Mouse (Mus musculus) forebrain, postnatal 0 days (tissue): Measurements from ENCODE around the gene Brms1. TPM values are rescaled to one million over a fixed set of nuclear protein-coding genes. Genes with fewer than 3 reads are reported as not detected.
A peak's percentile ranks its signal among the peaks of the same experiment; 100 is the strongest.
"Not testable (repeated sequence)": the region's sequence is repeated elsewhere in the genome, so short reads cannot be mapped to it uniquely, and the experiment has no call there.

Experiments
- ATAC-seq: fragments of 200-750 bp; cut with Nextera tagmentation; 2 replicates; pipeline ENCODE4 v1.8.0; 2017; ENCODE audit warnings: mild to moderate bottlenecking, moderate library complexity
- DNase-seq: peaks from one replicate; pipeline ENCODE4 v3.0.0-alpha.2; 2015
- H3K27ac ChIP-seq: fragments of 300-500 bp; sonication (generic); 2 replicates; pipeline ENCODE4 v1.5.1; 2014; ENCODE audit warnings: low read depth, mild to moderate bottlenecking, antibody characterized with exemption, low read length, moderate library complexity, mixed read lengths
- H3K27me3 ChIP-seq: fragments of 300-500 bp; sonication (generic); 2 replicates; pipeline ENCODE4 v1.6.1; 2014; ENCODE audit warnings: mild to moderate bottlenecking, low read length, mixed read lengths; ENCODE audit not compliant: insufficient read depth
- H3K36me3 ChIP-seq: fragments of 300-500 bp; sonication (generic); 2 replicates; pipeline ENCODE4 v1.6.1; 2014; ENCODE audit warnings: mild to moderate bottlenecking, moderate library complexity; ENCODE audit not compliant: insufficient read depth
- H3K4me1 ChIP-seq: fragments of 300-500 bp; sonication (generic); 2 replicates; pipeline ENCODE4 v1.6.1; 2014; ENCODE audit warnings: antibody characterized with exemption; ENCODE audit not compliant: insufficient read depth
- H3K4me2 ChIP-seq: fragments of 300-500 bp; sonication (generic); 2 replicates; pipeline ENCODE4 v1.6.1; 2014; ENCODE audit warnings: low read depth, mild to moderate bottlenecking, moderate library complexity
- H3K4me3 ChIP-seq: fragments of 300-500 bp; sonication (generic); 2 replicates; pipeline ENCODE4 v1.5.1; 2014; ENCODE audit warnings: low read depth, low read length, mixed read lengths
- H3K9ac ChIP-seq: fragments of 300-500 bp; sonication (generic); 2 replicates; pipeline ENCODE4 v1.6.1; 2014; ENCODE audit warnings: mild to moderate bottlenecking
- H3K9me3 ChIP-seq: fragments of 300-500 bp; sonication (generic); 2 replicates; pipeline ENCODE4 v1.6.1; 2016; ENCODE audit warnings: low read length
- CTCF ChIP-seq: sonication (generic); IDR thresholded peaks from 2 replicates; pipeline ENCODE4 v1.5.1; 2016; ENCODE audit warnings: antibody characterized with exemption, control low read depth, low read depth
- WGBS: fragments of 180-500 bp; shearing (Covaris S2); extraction: QIAGEN DNeasy Blood & Tissue Kit; methylation state at CpG from one replicate; pipeline ENCODE4 v1.1.7; 2014; 5-methylcytosine and 5-hydroxymethylcytosine counted together
- polyA plus RNA-seq: library from polyadenylated mRNA; unstranded; fragments of >200 nt; fragmentation: Nextera tagmentation; extraction: Ambion mirVana; gene quantifications from 2 replicates; pipeline ENCODE4 v1.2.1, GENCODE M21; 2015
- total RNA-seq: library from RNA; depleted of rRNA; stranded (reverse); fragments of >200 nt; gene quantifications from 2 replicates; pipeline ENCODE4 v1.2.3, GENCODE M21; 2014

Brms1 gene
- total and polyA plus RNA-seq, 2 experiments from 2014 or later: 15.5 to 27.6 TPM

DNA sequence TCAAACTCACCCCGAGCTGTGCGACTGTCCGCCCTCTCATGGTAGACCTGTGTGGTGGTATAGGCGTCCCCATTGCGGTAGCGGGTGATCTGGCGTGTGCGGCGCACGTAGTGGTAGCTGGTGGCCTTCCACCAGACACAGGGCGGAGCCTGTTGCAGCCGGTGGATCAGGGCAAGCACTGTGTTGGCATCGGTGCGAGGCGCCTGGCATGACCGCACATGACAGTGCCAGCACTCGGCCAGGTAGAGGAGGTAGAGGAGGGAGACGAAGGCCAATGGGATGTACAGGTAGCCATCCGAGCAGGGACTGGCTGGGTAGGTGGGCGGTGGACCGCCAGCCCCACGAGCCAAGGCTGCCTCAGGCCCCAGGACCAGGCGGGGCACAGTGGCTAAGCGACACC lies 41.4 kb downstream of the Brms1 start:
- 77% methylated on average over 24 of the region's 24 CpGs for WGBS
- Histone ChIP-seq H3K4me1 (0 out of 2 replicates have a peak, but pooled peaks cover 4% of the 10 kb centered on the region), H3K9me3 (no peaks in the 10 kb centered on the region), H3K27ac (no peak overlapping the region), H3K36me3 (0 out of 2 replicates have a peak, but pooled peaks cover 16% of the 10 kb centered on the region), H3K9ac (no peak overlapping the region), H3K4me3 (no peak overlapping the region), H3K27me3 (peaks cover 22% of the 10 kb centered on the region), H3K4me2 (no peak overlapping the region)
- ATAC-seq (no peak), DNase-seq (no peak)
- no peak for TF ChIP-seq CTCF

- peaks cover 22% of the 10 kb centered on the region for H3K27me3 ChIP-seq
- peak overlapping the region; percentile 62; the same call in 1 of the 2 replicates for H3K27ac ChIP-seq
- H3K4me2 ChIP-seq: peak overlapping the region; percentile 87
- 66% methylated on average over 3 of the region's 3 CpGs for WGBS
- 0 out of 2 replicates have a peak, but pooled peaks cover 16% of the 10 kb centered on the region for H3K36me3 ChIP-seq
- no peak for DNase-seq
- TF ChIP-seq CTCF: no peak
- peaks cover 8% of the 10 kb centered on the region for H3K4me1 ChIP-seq
- ATAC-seq: no peak
- H3K4me3 ChIP-seq: peak overlapping the region; percentile 72
- no peaks in the 10 kb centered on the region for H3K9me3 ChIP-seq
- peak overlapping the region; percentile 83 for H3K9ac ChIP-seq
These were observed 43.0 kb downstream of the Brms1 start for GRCm38 (mm10) chr19:5083961-5084833.

GRCm38 (mm10) chr19:5084834-5085144 lies 43.6 kb downstream of the Brms1 start:
- H3K9ac ChIP-seq: peak overlapping the region; percentile 83
- peak overlapping the region; percentile 62 for H3K27ac ChIP-seq
- H3K4me2 ChIP-seq: peak overlapping the region; percentile 87
- no peak for TF ChIP-seq CTCF
- no peaks in the 10 kb centered on the region for H3K9me3 ChIP-seq
- no peak for ATAC-seq
- peak; percentile 37 for DNase-seq
- H3K4me3 ChIP-seq: peak overlapping the region; percentile 72
- H3K27me3 ChIP-seq: peaks cover 22% of the 10 kb centered on the region
- H3K36me3 ChIP-seq: 0 out of 2 replicates have a peak, but pooled peaks cover 19% of the 10 kb centered on the region
- peaks cover 10% of the 10 kb centered on the region for H3K4me1 ChIP-seq
- 5% methylated on average over 15 of the region's 15 CpGs for WGBS

- H3K4me3 ChIP-seq: peak within 1 kb of the TSS; percentile 72
- H3K4me2 ChIP-seq: peak within 1 kb of the TSS; percentile 87
- WGBS: under 1% methylated on average over 53 of the region's 69 CpGs
- no peaks in the 10 kb centered on the region for H3K9me3 ChIP-seq
- DNase-seq: no peak
- H3K4me1 ChIP-seq: peaks cover 10% of the 10 kb centered on the region
- 0 out of 2 replicates have a peak, but pooled peaks cover 19% of the 10 kb centered on the region for H3K36me3 ChIP-seq
- TF ChIP-seq CTCF: no peak
- H3K27ac ChIP-seq: peak within 1 kb of the TSS; percentile 62
- H3K9ac ChIP-seq: peak within 1 kb of the TSS; percentile 83
- no peak for ATAC-seq
- peaks cover 22% of the 10 kb centered on the region for H3K27me3 ChIP-seq
These were observed 44.1 kb downstream of the Brms1 start, which contains the start of gene Tmem151a for GRCm38 (mm10) chr19:5085145-5085863. Tmem151a (minus strand) TSS chr19:5085531.

DNA sequence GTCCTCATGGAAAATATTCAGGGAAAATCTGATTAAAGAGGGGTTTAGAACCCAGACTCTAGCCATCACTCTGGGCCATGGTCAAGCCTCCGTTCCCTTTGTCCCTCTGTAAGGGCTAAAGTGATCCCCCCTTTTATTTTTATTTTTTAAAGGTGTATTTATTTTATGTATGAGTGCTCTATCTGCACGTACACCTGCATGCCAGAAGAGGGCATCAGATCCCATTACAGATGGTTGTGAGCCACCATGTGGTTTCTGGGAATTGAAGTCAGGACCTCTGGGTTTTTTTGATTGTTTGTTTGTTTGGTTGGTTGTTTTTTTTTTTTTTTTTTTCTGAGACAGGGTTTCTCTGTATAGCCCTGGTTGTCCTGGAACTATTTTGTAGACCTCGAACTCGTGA lies 45.4 kb downstream of the Brms1 start:
- ATAC-seq, DNase-seq, H3K27ac ChIP-seq, H3K4me2 ChIP-seq, H3K9ac ChIP-seq, H3K9me3 ChIP-seq, H3K4me3 ChIP-seq: not testable (repeated sequence)
- Histone ChIP-seq H3K36me3 (peaks cover 23% of the 10 kb centered on the region), H3K4me1 (peaks cover 10% of the 10 kb centered on the region), H3K27me3 (peaks cover 22% of the 10 kb centered on the region)
- 60% methylated on average over 4 of the region's 4 CpGs for WGBS
- peak; percentile 45 for TF ChIP-seq CTCF

- peak within 1 kb of the TSS; percentile 68 for H3K9ac ChIP-seq
- H3K27me3 ChIP-seq: peaks cover 17% of the 10 kb centered on the region
- no peaks in the 10 kb centered on the region for H3K9me3 ChIP-seq
- peak; percentile 70 for TF ChIP-seq CTCF
- peaks cover 10% of the 10 kb centered on the region for H3K4me1 ChIP-seq
- peak within 1 kb of the TSS; percentile 77 for H3K4me3 ChIP-seq
- peak within 1 kb of the TSS; percentile 77 for H3K27ac ChIP-seq
- H3K4me2 ChIP-seq: peak within 1 kb of the TSS; percentile 88
- WGBS: under 1% methylated on average over 58 of the region's 58 CpGs
- H3K36me3 ChIP-seq: peaks cover 22% of the 10 kb centered on the region
- DNase-seq (peak; percentile 98), ATAC-seq (peak; percentile 95)
These were observed 47.0 kb downstream of the Brms1 start, which contains the start of gene Yif1a for GRCm38 (mm10) chr19:5087884-5088728. Yif1a (plus strand) TSS chr19:5088538.
